Mouse (Mus musculus) olfactory bulb, adult 2 months (tissue): Measurements from ENCODE around the gene Usp47.

ENCODE experiments used
- CTCF ChIP-seq: fragments of 200-500 bp; IDR thresholded peaks from 2 replicates; pipeline ENCODE4 v1.5.1; 2012; ENCODE audit warnings: low read depth, mild to moderate bottlenecking, low read length, moderate library complexity; ENCODE audit not compliant: insufficient read depth
- POLR2A ChIP-seq: fragments of 200-500 bp; IDR thresholded peaks from 2 replicates; pipeline ENCODE4 v1.6.1; 2012; ENCODE audit warnings: mild to moderate bottlenecking, low read depth, low read length, moderate library complexity; ENCODE audit not compliant: insufficient read depth

- TF ChIP-seq POLR2A (no peak), CTCF (no peak)
Measured at GRCm38 (mm10) chr7:112042758-112043157, 19.5 kb downstream of the Usp47 start.
